Mouse (Mus musculus) heart, postnatal 0 days (tissue): ENCODE measurements around the gene Efhd2.

Experiments used
- CTCF ChIP-seq: IDR thresholded peaks from 2 replicates; pipeline ENCODE4 v1.5.1; 2016; ENCODE audit warnings: antibody characterized with exemption, control low read depth, low read depth
- EP300 ChIP-seq: IDR thresholded peaks from 2 replicates; pipeline ENCODE4 v1.6.1; 2016; ENCODE audit warnings: antibody characterized with exemption, low read depth

- TF ChIP-seq CTCF (no peak), EP300 (no peak)
These were observed 5.1 kb downstream of the Efhd2 start for GRCm38 (mm10) chr4:141869436-141870215.
